Mouse (Mus musculus): ENCODE measurements around the gene Tppp3.

The Tppp3 gene

DNA sequence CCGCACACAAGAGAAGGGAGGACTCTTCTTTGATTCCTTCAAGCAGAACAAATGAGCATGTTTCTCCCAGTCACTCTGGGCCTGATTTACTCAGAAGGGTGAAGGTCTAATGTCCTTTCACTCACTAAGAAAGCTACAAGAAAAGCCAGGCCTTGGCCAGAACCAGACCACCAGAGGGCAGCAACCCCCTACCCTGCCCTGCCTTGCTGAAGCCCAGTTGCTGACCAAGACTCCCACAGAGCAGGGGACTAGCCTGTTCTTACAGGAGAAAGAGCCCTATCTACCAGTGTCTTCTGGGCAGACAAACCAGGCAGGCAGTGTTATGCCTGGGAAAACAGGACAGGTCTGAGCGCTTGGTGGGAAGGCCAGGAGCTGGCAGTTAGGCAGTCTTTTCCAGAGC is 13.1 kb upstream of the Tppp3 start:
- peak; percentile 70 for DNase-seq (ENCODE audit: low spot score)

DNA sequence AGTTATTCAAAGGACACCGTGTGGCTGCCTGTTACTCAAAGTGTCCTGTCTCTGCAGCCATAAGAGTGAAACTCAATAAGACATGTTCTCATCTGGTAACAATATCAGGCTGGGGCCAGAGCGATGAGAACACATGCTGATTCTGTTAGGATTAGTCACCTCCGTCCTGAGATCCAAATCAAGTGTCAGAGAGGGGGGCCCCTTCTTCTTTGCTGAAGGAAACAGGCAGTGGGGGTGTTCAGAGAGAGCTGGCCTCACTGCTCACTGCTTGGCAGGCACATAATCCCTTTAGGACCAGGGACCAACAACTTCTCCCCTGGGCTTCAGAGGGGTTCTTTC is 12.7 kb upstream of the Tppp3 start:
- DNase-seq (ENCODE audit: low spot score) = no peak

DNA sequence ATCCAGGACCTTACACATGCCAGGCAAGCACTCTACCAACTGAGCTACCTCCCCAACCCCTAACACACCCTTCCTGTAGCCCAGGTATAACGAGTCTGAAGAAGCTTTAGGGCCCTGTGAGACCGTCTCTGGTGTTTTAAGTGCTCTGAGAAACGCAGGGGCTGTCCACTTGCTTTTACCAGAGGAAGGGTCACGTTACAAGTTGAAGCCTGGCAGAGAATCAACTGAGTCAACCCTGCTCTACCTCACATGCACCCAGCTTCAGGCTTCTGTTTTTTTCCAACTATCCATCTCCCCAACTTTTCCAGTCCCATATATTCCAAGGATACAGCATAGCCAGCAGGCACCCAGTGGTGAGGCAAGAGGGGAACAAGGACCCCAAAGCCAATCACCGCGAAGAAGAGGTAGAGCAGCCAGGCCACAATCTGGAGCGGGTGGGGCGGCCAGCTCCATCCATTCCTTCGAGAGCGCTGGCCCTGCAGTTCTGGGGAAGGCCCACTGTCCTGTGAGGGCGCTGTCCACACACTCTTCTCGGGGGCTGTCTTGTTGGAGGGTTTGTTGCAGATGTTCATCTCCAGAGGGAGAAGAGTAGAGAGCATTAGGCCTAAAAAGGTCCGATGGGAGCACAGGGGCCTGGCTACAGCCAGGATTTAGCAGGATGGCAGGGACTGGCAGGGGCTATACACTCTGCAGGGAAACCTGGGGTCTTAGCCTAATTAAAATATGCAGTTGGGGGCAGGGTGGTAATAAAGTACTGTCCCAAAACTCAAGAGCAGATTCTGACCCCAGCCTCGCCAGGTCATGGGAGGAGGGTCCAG is 12.1 kb upstream of the Tppp3 start:
- peak; percentile 68 for DNase-seq (ENCODE audit: low spot score)

DNA sequence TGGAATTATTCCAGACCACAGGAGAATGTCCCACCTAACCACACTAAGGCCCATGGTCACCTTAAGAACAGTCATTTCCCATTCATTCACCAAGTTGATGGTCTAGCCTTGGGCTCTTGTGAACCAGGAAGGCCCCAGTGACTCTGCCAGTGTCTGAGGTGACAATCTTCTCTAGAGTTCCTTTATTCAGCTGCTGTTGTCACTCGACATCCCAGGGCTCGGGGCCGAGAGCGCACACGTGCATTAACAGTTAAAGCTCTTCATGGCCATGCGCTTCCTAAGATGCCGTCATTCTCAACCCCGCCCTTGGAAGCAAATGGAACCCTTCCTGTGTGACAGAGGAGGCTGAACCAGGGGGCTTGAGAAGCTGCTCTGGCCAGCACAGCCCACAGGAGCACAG is 10.8 kb upstream of the Tppp3 start:
- DNase-seq (ENCODE audit: low spot score) = no peak

DNA sequence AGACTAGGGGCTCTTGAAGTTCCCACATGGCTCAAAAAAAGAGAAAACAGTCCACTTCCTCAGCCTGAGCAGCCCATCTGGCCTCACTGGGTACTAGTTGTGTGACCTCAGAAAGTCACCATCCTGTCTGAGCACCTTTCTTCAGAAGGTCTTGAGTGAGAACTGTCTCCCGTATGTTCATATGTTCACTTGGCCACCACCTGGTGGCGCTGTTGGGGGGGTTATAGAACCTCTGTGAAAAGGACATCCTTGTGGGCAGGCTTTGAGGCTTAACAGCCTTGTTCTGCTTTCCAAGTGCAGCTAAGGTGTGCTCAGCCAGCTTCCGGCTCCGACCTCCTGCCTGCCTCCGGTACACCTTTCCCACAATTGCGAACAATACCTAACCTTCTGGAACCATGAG is 10.1 kb upstream of the Tppp3 start:
- no peak for DNase-seq (ENCODE audit: low spot score)

DNA sequence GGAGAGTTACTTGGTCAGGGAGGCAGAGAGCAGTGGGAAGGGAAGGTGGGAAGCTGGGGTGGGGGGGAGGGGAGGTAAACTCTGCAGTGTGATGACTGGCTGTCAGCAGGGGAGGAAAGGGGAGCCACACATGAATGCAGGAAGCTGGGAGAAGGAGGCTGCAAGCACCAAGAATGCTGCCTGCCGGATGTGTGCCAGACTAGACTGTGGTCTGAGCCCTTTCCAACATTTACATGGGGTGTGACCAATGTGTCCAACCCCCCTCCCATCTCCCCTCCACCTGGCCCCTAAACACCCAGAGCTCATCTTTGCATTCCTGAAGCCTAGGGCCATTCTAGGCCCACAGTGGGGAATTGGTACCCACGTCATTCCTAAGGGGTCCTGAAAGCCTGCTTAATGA is 9.7 kb upstream of the Tppp3 start:
- no peak for DNase-seq (ENCODE audit: low spot score)

DNA sequence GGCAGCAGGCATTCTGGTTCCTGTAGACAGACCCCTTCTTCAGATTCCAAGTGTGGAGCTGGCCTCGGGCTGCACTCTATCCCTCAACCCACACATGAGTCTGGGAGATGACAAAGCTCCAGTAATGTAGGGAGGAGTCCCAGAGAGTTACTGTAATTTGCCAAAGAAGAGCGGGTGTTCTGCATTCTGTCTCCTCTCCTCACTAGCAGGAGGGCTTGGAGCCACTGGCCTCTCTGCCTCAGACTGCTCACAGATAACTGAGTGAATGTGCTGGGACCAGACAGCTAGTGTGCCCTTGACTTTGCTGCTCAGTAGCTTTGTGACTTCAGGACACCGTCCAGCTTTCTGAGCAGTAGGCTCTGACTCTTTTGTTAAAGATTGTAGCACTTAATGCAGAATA is 6.5 kb upstream of the Tppp3 start:
- no peak for DNase-seq (ENCODE audit: low spot score)

DNA sequence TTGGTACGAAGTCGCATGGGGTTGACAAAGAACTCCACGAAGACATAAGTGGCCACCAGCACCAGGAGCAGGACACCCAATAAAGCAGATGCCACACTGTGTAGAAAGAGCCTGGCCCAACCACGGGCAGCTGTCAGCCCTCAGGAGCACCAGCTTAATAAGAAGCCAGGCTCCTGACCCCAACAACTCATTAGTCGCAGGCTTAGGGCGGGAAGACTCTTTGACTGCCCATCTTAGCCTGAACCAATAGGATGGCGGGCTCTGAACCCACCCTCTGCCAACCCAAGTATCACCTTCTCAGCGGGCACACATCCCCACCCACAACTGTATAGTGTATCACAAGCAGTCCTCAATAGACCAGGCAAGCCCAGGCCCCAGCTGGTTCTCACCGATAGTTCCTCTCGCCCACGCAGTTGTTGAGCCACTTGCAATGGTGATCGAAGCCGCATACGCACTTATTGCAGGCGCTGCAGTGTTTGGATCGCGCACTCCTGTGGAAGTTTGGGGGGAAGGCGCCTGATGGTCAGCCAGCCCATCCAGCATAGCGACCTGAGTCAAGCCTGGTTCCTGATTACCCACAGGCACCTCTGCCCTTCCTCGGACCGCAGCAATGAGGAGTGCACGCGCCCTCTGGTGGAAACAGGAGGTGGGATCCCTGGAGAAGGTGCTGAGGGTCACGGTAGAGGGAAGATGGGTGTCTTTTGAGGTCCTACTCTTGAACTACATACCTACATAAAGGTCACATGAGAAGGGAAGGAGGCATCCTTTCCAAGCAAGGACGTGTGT is 5.5 kb upstream of the Tppp3 start:
- DNase-seq (ENCODE audit: low spot score) = peak; percentile 57

DNA sequence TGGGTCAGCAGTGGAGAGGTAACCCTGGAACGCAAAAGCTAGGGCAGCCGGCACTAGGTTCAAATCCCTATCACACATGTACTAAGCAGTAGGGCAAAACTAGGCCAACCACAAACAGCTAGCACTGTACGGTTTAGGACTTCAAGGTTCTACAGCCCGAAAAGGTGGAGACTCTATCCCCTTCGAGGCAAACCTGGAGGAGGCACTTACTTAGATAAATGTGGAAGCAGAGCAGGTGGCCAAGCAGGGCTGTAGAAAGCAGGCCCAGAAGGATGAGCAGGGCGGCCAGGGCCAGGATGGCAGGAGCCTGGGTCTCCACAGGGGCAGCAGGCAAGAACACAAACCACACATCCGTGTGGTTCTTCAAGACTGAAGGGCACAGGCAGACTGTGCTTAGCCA is 4.8 kb upstream of the Tppp3 start:
- no peak for DNase-seq (ENCODE audit: low spot score)

DNA sequence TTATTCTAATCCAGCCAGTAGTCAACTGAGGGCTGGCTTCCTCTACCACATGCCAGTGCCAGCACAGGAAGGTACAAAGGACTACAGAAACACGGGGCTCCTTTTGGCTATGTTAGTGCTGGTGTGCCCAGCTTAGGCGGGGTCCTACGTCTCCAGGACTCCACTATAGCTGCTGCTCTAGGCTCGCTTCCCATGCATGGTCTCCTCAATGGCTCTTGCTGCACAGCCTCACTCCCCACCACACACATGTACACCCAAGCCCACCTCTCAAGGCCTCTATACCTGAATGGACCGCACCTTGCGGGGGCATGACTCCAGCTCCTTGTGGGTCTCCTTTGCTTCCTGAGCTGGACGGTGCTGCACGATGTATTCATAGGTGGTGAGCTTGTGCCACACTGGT is 4.4 kb upstream of the Tppp3 start:
- DNase-seq (ENCODE audit: low spot score) = no peak

DNA sequence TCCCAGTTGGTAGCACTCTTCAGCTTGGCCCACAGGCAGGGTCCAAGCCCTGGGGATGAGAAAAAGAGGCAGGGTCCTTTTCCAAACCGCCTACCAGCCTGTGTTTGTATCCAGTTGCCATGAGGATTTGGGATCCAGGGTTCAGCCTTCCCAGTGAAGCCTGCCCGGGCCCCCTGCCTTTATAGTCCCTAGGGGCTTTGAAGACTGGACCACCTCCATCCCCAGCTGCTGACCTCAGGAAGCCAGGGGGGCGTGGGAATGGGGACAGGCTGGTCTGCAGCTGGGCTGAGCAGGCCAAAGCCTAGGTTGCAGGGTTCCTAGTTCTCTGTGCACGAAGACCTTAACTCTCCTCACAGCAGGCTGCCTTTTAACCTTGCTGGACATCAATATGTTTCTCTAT is 3.9 kb upstream of the Tppp3 start:
- DNase-seq (ENCODE audit: low spot score) = no peak

DNA sequence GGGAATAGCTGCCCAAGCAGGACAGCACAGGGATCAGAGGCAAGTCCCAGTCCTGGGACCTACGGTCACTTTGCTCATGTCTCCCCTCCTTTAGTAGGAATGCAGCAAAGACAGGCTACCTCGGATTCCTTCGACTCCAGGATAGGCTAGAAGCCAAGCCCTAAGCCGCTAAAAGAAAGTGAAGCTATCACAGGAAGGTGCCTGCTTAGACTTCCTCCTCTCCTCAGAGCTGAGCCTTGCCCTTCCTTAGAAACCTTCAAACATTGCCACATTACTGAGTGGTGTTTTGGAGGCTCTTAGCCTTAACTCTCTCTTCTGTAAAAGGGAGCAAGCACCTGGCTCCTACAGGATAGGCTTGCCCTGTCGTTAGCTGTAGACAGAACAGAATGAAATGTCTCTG is 3.4 kb upstream of the Tppp3 start:
- DNase-seq (ENCODE audit: low spot score) = no peak

DNA sequence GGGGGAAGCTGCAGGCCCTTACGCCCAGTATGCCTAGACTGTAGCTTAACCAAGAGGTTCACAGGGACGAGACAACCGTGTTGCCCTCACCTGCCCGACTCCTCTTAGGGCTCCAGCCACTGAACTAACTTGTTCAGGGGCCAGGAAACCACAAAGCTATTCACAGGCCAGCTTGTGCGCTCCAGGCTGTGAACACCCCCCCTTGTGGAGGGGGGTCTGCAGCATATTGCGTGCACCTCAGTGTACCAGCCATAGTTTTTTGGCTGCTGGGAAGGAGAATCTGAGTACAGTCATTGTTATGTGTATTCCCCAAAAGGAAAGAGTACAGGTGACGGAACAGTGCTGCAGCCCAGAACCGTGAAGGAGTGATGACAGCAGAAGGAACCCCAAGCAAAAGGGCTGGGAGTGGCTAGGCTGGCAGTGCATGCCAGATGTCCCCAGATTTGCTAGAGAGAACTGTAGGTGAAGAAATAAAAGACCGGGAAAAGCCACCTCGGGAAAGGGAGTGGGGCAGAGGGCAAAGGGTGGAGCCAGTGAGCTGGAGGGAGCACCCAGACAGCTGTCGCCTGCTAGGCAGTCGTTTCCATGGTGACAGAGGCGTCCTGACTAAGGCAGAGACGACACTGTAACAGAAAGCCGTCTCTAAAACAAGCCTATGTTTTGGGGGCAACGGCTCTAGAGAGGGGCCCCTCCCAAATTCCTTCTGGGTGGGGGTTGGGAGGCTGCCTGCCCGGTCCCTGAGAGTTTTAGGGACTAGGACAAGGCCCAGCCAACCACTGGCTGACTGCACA is 2.7 kb upstream of the Tppp3 start:
- no peak for DNase-seq (ENCODE audit: low spot score)

DNA sequence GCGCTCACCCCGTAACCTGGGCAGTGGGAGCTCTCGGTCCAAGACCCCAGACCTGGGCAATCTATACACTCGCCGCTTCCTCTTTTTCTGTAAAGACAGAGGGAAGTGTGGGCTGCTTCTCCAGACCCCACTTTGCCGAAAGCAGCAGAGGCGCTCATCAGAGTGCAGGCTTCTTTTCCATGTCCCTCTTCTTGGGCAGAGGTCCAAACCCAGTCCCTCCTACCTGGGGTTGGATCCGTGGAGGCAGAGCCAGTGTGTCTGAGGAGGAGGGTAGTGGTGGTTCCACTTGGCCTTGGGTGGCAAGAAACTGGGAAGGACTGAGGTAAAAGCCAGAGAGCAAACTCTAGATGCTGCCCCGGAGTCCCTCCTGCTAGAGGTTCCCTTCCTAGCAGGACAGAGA is 1.7 kb upstream of the Tppp3 start:
- DNase-seq (ENCODE audit: low spot score) = no peak

DNA sequence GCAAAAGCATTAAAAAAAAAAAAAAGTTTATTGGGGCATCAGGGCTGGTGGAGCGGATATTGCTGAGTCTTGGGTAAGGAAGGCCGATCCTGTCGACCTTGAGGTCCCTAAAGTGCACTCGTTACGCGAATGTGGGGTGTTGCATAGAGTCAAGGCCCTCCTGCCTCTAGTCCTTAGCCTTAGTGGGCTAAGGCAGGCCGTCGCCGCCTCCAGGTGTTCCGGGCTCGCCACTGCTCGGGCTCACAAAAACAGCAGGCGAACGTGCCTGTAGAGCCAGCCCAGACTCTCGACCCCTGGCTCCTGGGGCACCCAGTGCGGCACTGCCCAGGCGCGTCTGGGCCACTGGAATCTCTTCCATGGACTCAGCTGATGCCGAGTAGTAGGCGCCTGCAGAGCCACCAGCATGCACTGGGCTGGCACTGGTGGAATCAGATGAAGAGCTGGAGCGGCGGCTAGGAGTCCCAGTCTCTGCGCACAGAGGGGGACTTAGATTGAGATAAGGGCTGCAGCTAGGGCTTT is 1.1 kb upstream of the Tppp3 start:
- DNase-seq (ENCODE audit: low spot score) = no peak

DNA sequence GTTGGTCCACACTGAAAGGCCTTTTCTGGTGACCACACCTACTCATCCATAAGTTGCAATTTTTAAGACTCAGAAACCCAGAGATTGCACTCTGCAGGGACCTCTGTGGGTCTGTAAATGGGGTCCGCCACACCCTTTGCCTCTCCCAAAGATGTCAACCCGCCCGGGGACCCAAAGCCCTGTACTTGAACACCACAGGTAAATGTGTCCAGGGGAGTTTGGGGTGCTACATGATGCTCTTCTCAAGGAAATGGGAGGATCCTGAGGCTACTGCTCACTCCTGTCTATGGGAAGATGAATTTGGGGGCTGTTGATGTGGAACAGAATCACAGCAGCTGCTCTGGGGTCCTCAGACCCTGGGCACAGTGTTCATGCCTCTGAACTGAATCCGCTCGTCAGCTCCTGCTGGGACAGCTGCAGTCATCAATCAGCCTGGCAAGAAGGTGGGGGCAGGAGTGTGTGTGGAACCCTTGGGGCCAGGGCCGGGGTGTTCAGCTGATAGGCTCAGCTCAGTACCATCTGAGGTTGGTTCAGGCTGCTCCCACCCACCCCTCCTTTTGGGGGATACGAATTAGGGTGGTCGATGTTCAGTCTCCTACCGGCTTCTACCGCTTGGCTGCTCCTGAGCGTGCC is 529 bp downstream of the Tppp3 start:
- no peak for DNase-seq (ENCODE audit: low spot score)

DNA sequence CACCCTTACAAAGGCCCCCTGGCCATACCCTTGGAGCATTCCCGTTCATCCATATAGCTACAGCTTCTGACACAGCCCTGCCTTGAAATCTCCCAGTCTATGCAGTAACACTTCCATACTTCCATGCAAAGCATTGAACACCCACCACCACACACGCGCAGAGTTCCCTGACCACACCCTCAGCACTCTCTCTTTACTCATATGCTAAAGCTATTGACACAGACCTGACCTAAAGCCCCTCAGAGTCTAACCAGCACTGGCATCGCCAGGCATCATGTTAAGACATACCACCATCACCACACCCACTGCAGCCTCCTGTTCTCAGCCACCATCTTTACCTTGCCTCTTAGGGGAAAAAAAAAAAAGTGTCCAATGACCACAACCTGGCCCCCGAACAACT is 1.1 kb downstream of the Tppp3 start:
- no peak for DNase-seq (ENCODE audit: low spot score)

DNA sequence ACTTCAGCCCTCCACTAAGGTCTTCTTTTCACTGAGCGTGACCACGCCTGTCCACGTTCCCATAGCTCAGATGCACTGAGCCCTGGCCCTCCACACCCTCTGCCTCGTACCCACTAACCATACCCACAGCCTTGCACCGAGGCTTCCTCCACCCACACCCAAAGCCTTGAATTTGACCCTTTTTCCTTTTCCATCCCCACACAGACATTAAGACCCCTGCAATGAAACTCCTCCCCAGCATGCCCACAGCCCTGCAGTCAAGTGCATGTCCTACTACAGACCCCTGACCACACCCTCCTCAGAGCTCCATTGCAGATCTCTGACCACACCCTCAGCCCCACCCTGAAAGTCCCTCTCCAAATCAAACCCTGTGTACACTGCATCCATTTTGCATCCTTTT is 1.5 kb downstream of the Tppp3 start:
- no peak for DNase-seq (ENCODE audit: low spot score)

DNA sequence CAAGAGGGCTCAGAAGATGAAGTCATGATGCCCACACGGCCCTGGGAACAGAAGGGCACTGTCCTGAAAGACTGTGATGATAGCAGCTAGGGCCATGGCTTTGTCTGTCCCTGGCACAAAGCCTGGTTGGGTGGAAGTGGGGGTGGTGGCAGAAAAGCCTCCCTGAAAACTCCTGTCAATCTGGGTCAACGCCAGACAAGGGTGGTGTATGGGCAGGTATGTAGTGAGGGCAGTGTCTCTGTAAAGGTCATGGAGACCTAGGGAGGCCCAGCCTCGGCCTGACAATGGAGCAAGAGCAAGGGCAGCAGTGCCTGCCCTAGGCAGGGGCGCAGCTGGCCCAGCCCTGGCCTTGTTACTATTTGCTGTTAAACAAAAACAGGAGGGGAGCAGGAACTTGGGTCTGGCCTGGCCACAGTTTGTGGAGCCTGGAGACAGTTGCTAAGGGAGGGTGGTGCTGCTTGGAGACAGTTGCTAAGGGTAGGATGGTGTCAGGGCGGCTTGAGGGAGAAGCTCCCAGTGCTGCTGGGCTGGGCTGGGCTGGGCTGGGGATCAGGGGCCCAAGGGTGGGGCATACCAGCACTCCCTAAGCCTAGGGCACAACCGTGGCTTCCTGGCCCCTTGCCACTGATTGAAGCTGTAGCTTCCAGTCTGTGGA is 2.2 kb downstream of the Tppp3 start:
- no peak for DNase-seq (ENCODE audit: low spot score)

DNA sequence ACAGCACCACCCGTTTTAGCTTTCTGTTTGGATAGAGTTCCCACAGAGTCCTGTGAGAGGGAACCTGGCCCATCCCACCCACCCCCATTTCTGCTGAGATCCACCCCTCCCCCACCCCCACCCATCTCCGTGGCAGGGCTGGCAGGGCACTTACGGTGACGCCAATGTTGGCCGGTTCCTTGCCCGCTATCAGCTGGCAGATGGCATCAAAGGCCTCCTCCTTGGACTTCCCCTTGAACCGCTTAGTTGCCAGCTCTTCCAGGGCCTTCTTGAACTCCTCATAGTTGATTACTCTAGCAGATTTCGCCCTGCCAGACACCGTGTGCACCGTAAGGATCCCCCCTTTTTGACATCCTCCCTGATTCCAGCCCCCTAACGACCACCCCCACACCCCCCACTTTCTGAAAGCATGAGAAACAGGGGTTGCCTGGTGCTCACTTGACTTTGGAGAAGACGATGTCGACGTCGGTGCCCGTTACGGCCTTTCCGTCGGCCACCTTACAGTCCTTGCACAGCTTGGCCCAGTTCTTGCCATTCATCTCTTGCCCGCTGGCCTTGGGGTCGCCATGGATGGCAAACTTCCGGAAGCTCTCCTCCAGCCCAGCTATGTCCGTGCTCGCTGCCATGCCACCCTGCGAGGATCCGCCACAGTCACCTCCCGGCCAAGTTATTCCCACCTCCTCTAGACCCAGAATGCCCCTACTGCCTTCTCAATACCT is 3.2 kb downstream of the Tppp3 start:
- no peak for DNase-seq (ENCODE audit: low spot score)

DNA sequence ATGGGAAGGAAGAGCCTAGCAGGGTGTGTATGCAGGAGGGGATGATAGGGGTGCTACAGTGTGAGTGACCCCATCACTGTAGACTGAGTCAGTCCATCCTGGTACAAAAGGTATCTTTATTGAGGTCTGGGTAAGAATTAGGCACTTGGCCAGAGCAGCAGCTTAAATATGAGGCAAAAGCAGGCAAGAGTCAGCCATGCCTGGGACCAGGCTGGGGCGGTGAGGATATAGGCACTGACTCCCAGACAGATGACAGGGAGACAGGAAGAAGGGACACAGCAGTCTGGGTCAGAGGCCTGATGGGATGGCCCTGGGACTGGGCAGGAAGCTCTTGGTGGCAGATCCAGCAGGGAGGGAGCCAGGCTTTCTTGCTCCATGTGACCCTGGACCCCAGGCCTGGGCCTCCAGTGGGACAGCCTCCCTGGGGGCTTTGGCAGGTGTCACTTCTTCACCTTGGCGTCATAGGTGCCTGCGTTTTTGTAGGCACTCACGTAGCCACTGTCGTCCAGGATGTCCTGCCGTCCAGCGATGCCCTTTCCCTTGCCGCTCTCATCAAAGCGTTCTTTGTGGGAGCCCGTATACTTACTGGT is 3.8 kb downstream of the Tppp3 start:
- DNase-seq (ENCODE audit: low spot score) = no peak

Measured in urinary bladder, postnatal 14 days (tissue).